Mouse (Mus musculus): Measurements from ENCODE around the gene Ciao2a.

Ciao2a gene

GRCm38 (mm10) chr9:66162995-66163394 is 36.6 kb downstream of the Ciao2a start:
- DNase-seq (ENCODE audit: low read depth, low spot score) = no peak

- DNase-seq (ENCODE audit: low read depth, low spot score) = no peak
Observed at GRCm38 (mm10) chr9:66167222-66167621, 40.8 kb downstream of the Ciao2a start.

GRCm38 (mm10) chr9:66168233-66168632 is 41.8 kb downstream of the Ciao2a start:
- DNase-seq (ENCODE audit: low read depth, low spot score) = no peak

- no peak for DNase-seq (ENCODE audit: low read depth, low spot score)
Observed at GRCm38 (mm10) chr9:66170506-66170905, 44.1 kb downstream of the Ciao2a start.

GRCm38 (mm10) chr9:66171275-66171921 is 45.0 kb downstream of the Ciao2a start:
- no peak for DNase-seq (ENCODE audit: low read depth, low spot score)

GRCm38 (mm10) chr9:66173316-66173855 is 47.0 kb downstream of the Ciao2a start:
- DNase-seq (ENCODE audit: low read depth, low spot score) = no peak

GRCm38 (mm10) chr9:66174985-66175384 is 48.6 kb downstream of the Ciao2a start:
- DNase-seq (ENCODE audit: low read depth, low spot score) = no peak

- no peak for DNase-seq (ENCODE audit: low read depth, low spot score)
Observed at GRCm38 (mm10) chr9:66177975-66178374, 51.6 kb downstream of the Ciao2a start.

GRCm38 (mm10) chr9:66179795-66180194 is 53.4 kb downstream of the Ciao2a start:
- DNase-seq (ENCODE audit: low read depth, low spot score) = no peak

GRCm38 (mm10) chr9:66181126-66181825 is 54.9 kb downstream of the Ciao2a start:
- no peak for DNase-seq (ENCODE audit: low read depth, low spot score)

- DNase-seq (ENCODE audit: low read depth, low spot score) = no peak
Observed at GRCm38 (mm10) chr9:66181826-66182678, 55.6 kb downstream of the Ciao2a start.

- no peak for DNase-seq (ENCODE audit: low read depth, low spot score)
Observed at GRCm38 (mm10) chr9:66182679-66182993, 56.2 kb downstream of the Ciao2a start.

- DNase-seq (ENCODE audit: low read depth, low spot score) = no peak
Observed at GRCm38 (mm10) chr9:66183023-66183422, 56.6 kb downstream of the Ciao2a start.

- no peak for DNase-seq (ENCODE audit: low read depth, low spot score)
Observed at GRCm38 (mm10) chr9:66184572-66184971, 58.2 kb downstream of the Ciao2a start.

- DNase-seq (ENCODE audit: low read depth, low spot score) = no peak
Observed at GRCm38 (mm10) chr9:66186426-66186825, 60.0 kb downstream of the Ciao2a start.

Measured in retina, adult 2 months (tissue).